Mouse (Mus musculus) layer of hippocampus, adult 6 months (tissue): ENCODE data around the gene Rtp1. TPM values are rescaled to one million over a fixed set of nuclear protein-coding genes. Genes with fewer than 3 reads are reported as not detected.

Experiments
- long read RNA-seq, 2 experiments: library from polyadenylated mRNA; unstranded; transcript quantifications; one replicate each; pipeline ENCODE4 v2.0.0; 2019 to 2020
- polyA plus RNA-seq: library from polyadenylated mRNA; unstranded; fragments of <200 nt; fragmentation: Nextera tagmentation; gene quantifications from 2 replicates; pipeline ENCODE4 v1.2.3, GENCODE M21; 2021

Rtp1 gene
- 0.15 and 0.34 TPM in 2 replicates for polyA plus RNA-seq
- long read RNA-seq, experiment 1, partial matches to known transcripts: 0 of 1 reads
- long read RNA-seq, experiment 1, other reads (novel, unspliced or antisense): 0 of 1 reads
- long read RNA-seq, experiment 2, partial matches to known transcripts: 0 of 1 reads
- long read RNA-seq, experiment 2, other reads (novel, unspliced or antisense): 0 of 1 reads

DNA sequence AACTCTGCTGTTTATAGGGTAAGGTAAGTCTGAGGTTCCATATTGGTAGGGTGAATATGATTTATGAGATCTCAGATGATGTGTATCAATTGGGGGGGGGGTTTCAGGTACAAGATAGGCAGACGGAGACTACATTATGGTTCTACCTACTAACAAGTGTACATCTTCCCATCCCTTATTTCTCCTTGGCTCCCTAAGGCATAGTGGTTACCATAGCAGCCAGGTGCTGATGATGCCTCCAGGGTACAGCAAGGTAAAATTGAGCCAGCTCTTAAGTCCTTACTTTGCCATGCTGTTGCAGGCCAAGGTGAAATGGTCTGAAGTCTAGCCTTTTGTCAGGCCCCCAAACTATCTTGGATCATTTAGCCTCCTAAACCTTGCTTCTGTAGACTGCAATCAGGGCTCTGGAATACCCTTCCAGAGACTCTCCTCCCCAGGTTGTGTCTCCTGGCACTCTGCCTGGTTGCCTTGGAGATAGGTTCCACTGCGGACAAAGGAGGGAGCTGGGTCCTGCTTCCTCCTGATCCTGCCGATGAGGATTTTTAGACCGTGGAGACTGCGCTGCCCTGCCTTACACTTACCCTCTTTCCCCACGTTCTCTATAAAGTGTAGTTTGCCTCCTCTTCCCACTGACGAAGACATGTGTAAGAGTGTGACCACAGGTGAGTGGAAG lies at the start of gene Rtp1:
TSS of gene Rtp1 (plus strand) at position 487 of the 673 bp plus-strand sequence.

Other genes with a start within 250 kb of the Rtp1 start
- 6.2 and 6.3 TPM in 2 replicates for gene St6gal1, start 204.4 kb upstream of the Rtp1 start, polyA plus RNA-seq
- 5.0 and 10.6 TPM in 2 replicates for gene Rtp4, start 91.2 kb downstream of the Rtp1 start, polyA plus RNA-seq
- 1.5 and 2.8 TPM in 2 replicates for gene Masp1, start 91.7 kb downstream of the Rtp1 start, polyA plus RNA-seq